Mouse (Mus musculus): ENCODE measurements around the gene Preb. TPM values are rescaled to one million over a fixed set of nuclear protein-coding genes. Genes with fewer than 3 reads are reported as not detected.
A peak's percentile ranks its signal among the peaks of the same experiment; 100 is the strongest.

Gene Preb
- polyA plus RNA-seq, 2 experiments, result 53.8 to 95.2 TPM

DNA sequence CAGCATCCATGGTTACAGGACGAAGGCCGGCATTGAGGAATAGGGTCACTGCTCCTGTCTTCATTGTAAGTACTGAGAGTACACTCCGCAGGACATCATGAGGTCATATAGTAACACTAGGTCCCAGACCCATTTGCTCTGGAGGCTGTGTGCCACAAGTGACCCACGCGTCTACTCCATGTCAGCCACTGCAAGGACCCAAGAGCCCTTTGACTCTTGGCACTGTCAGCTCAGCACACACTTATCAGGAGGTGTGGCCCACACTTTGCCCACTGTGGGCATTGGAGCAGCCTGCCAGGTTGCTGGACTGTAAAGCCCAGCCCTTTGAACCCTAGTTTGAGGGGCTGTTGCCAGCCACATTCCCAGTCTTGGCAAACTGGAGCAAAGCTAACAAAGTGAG lies 34.9 kb downstream of the Preb start:
- H3K4me2 ChIP-seq (ENCODE audit: low read depth), result no peak overlapping the region
- TF ChIP-seq EP300 (IDR thresholded peaks at IDR 0.05; ENCODE audit: low read depth) (no peak), CTCF (IDR thresholded peaks at IDR 0.05; ENCODE audit: low read depth) (no peak)
- H3K9ac ChIP-seq (replicated peaks), result no peak overlapping the region
- no peak overlapping the region for H3K4me3 ChIP-seq (ENCODE audit: insufficient read depth in 1 of 2, low read depth in 2 of 2, low read length in 2 of 2)
- DNase-seq (ENCODE audit: low read depth in 3 of 3, low spot score in 3 of 3), result no peak
- H3K27me3 ChIP-seq (ENCODE audit: control insufficient read depth, insufficient read depth, low read length), result no peaks in the 10 kb centered on the region
- no peak for ATAC-seq (ENCODE audit: insufficient read depth)
- WGBS (ENCODE audit: insufficient replicate concordance), result 87% methylated on average over 5 of the region's 5 CpGs
- H3K4me1 ChIP-seq (replicated peaks; ENCODE audit: control insufficient read depth in 2 of 2, insufficient read depth in 2 of 2, low read length in 1 of 2), result peaks cover 16 to 25% of the 10 kb centered on the region in 2 experiments
- H3K9me3 ChIP-seq (ENCODE audit: control insufficient read depth, low read length), result no peaks in the 10 kb centered on the region
- H3K36me3 ChIP-seq (replicated peaks; ENCODE audit: control insufficient read depth, insufficient read depth, low read depth), result no peaks in the 10 kb centered on the region
- H3K27ac ChIP-seq, result no peak overlapping the region

- 73% methylated on average over 8 of the region's 8 CpGs for WGBS (ENCODE audit: insufficient replicate concordance)
- H3K4me3 ChIP-seq (ENCODE audit: insufficient read depth in 1 of 2, low read depth in 2 of 2, low read length in 2 of 2), result no peak overlapping the region
- no peaks in the 10 kb centered on the region for H3K27me3 ChIP-seq (ENCODE audit: control insufficient read depth, insufficient read depth, low read length)
- H3K4me1 ChIP-seq (replicated peaks; ENCODE audit: control insufficient read depth in 2 of 2, insufficient read depth in 2 of 2, low read length in 1 of 2), result peaks cover 16 to 25% of the 10 kb centered on the region in 2 experiments
- no peaks in the 10 kb centered on the region for H3K9me3 ChIP-seq (ENCODE audit: control insufficient read depth, low read length)
- ATAC-seq (ENCODE audit: insufficient read depth), result no peak
- H3K36me3 ChIP-seq (replicated peaks; ENCODE audit: control insufficient read depth, insufficient read depth, low read depth), result no peaks in the 10 kb centered on the region
- DNase-seq (ENCODE audit: low read depth in 3 of 3, low spot score in 3 of 3), result no peak
- H3K4me2 ChIP-seq (ENCODE audit: low read depth), result no peak overlapping the region
- H3K27ac ChIP-seq, result no peak overlapping the region
- no peak overlapping the region for H3K9ac ChIP-seq (replicated peaks)
- no peak for TF ChIP-seq CTCF (IDR thresholded peaks at IDR 0.05; ENCODE audit: low read depth)
Measured at GRCm38 (mm10) chr5:30924614-30925013, 35.5 kb downstream of the Preb start.

DNA sequence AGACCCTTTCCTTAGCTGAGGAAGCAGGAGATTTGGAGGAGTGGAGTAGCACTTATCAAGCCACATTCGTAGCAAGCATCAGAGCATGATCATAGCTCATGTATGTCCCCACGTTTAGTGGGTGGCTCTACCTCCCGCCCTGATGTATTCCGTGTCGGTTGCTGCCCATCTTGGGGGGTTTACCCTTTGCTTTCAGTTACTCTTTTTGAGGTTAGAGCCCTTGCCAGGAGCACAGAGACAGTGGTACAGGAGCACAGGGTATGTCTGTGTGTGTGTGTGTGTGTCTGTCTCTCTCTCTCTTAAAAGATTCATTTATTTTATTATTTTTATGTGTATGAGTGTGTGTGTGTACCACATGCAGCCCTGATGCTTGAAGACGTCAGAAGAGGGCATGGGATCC lies 37.0 kb downstream of the Preb start:
- ATAC-seq (ENCODE audit: insufficient read depth) (no peak), DNase-seq (ENCODE audit: low read depth in 3 of 3, low spot score in 3 of 3) (no peak)
- Histone ChIP-seq H3K36me3 (replicated peaks; ENCODE audit: control insufficient read depth, insufficient read depth, low read depth) (no peaks in the 10 kb centered on the region), H3K9ac (replicated peaks) (peak overlapping the region; percentile 75), H3K27me3 (ENCODE audit: control insufficient read depth, insufficient read depth, low read length) (no peaks in the 10 kb centered on the region), H3K27ac (no peak overlapping the region), H3K9me3 (ENCODE audit: control insufficient read depth, low read length) (no peaks in the 10 kb centered on the region), H3K4me3 (ENCODE audit: insufficient read depth in 1 of 2, low read depth in 2 of 2, low read length in 2 of 2) (no peak overlapping the region), H3K4me2 (ENCODE audit: low read depth) (peak overlapping the region; percentile 90), H3K4me1 (replicated peaks; ENCODE audit: control insufficient read depth in 2 of 2, insufficient read depth in 2 of 2, low read length in 1 of 2) (peaks cover 16 to 25% of the 10 kb centered on the region in 2 experiments)
- TF ChIP-seq CTCF (IDR thresholded peaks at IDR 0.05; ENCODE audit: low read depth) (no peak), EP300 (IDR thresholded peaks at IDR 0.05; ENCODE audit: low read depth) (no peak)
- 54% methylated on average over 6 of the region's 6 CpGs for WGBS (ENCODE audit: insufficient replicate concordance)

DNA sequence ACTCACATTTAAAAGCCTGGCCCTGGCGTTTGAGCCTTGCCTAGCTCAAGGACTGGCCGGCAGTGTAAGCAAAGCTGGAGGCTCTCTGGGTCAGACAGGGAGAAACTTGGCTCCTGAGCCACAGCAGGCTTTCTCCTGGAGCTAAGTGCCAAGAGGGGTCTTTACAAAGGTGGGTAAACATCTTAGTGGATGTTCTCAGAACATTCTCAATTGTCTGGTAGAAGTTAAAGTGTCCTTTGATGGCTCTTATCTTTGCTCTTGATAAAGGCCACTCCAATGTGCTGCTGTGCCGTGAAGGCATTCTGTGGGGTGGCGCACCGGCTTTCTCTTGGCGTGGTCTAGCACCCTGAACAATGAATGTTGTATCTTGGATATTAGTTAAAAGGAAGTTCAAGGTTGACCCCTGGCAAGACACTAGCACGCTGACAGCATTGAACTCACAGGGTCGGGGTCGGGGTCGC lies 37.5 kb downstream of the Preb start:
- ATAC-seq (ENCODE audit: insufficient read depth), result no peak
- TF ChIP-seq EP300 (IDR thresholded peaks at IDR 0.05; ENCODE audit: low read depth) (no peak), CTCF (IDR thresholded peaks at IDR 0.05; ENCODE audit: low read depth) (no peak)
- 42% methylated on average over 10 of the region's 10 CpGs for WGBS (ENCODE audit: insufficient replicate concordance)
- no peak overlapping the region; the same call in 1 of the 2 replicates for H3K27ac ChIP-seq
- DNase-seq (ENCODE audit: low read depth in 3 of 3, low spot score in 3 of 3), result no peak
- peak overlapping the region; percentile 75 for H3K9ac ChIP-seq (replicated peaks)
- peak overlapping the region; percentile 60 to 90; a peak in 3 of 4 replicates for H3K4me3 ChIP-seq (ENCODE audit: insufficient read depth in 1 of 2, low read depth in 2 of 2, low read length in 2 of 2)
- no peaks in the 10 kb centered on the region for H3K36me3 ChIP-seq (replicated peaks; ENCODE audit: control insufficient read depth, insufficient read depth, low read depth)
- no peaks in the 10 kb centered on the region for H3K9me3 ChIP-seq (ENCODE audit: control insufficient read depth, low read length)
- peak overlapping the region; percentile 90 for H3K4me2 ChIP-seq (ENCODE audit: low read depth)
- H3K4me1 ChIP-seq (replicated peaks; ENCODE audit: control insufficient read depth in 2 of 2, insufficient read depth in 2 of 2, low read length in 1 of 2), result peaks cover 16 to 25% of the 10 kb centered on the region in 2 experiments
- H3K27me3 ChIP-seq (ENCODE audit: control insufficient read depth, insufficient read depth, low read length), result no peaks in the 10 kb centered on the region

GRCm38 (mm10) chr5:30921256-30922033 lies 38.7 kb downstream of the Preb start, which contains the start of gene Khk:
TSS of gene Khk (plus strand) at chr5:30921431.
- ATAC-seq (ENCODE audit: insufficient read depth), result peak; percentile 93

More at GRCm38 (mm10) chr5:30921256-30922033, 38.7 kb downstream of the Preb start, which contains the start of gene Khk:
- Histone ChIP-seq H3K9ac (replicated peaks) (peak within 1 kb of the TSS; percentile 75), H3K4me1 (replicated peaks; ENCODE audit: control insufficient read depth in 2 of 2, insufficient read depth in 2 of 2, low read length in 1 of 2) (peaks cover 16 to 25% of the 10 kb centered on the region in 2 experiments), H3K27me3 (ENCODE audit: control insufficient read depth, insufficient read depth, low read length) (no peaks in the 10 kb centered on the region), H3K9me3 (ENCODE audit: control insufficient read depth, low read length) (no peaks in the 10 kb centered on the region), H3K4me3 (ENCODE audit: insufficient read depth in 1 of 2, low read depth in 2 of 2, low read length in 2 of 2) (peak within 1 kb of the TSS; percentile 60 to 90), H3K4me2 (ENCODE audit: low read depth) (peak within 1 kb of the TSS; percentile 90), H3K36me3 (replicated peaks; ENCODE audit: control insufficient read depth, insufficient read depth, low read depth) (no peaks in the 10 kb centered on the region), H3K27ac (peak within 1 kb of the TSS; percentile 41)
- peak; percentile 81 to 87 (median 85) for DNase-seq (ENCODE audit: low read depth in 3 of 3, low spot score in 3 of 3)
- WGBS (ENCODE audit: insufficient replicate concordance), result under 1% methylated on average over 35 of the region's 40 CpGs
- TF ChIP-seq EP300 (IDR thresholded peaks at IDR 0.05; ENCODE audit: low read depth) (no peak), CTCF (IDR thresholded peaks at IDR 0.05; ENCODE audit: low read depth) (peak; percentile 96)
